Mouse (Mus musculus): Measurements from ENCODE around the gene Zer1.

GRCm38 (mm10) chr2:30124472-30125274 lies at the start of gene Zer1:
- TF ChIP-seq CTCF (IDR thresholded peaks at IDR 0.05; ENCODE audit: control insufficient read depth, insufficient read depth, insufficient replicate concordance, low read depth, low read length) (no peak), POLR2A (IDR thresholded peaks at IDR 0.05; ENCODE audit: control insufficient read depth, low read depth, low read length) (peak; percentile 63)
